Mouse (Mus musculus): ENCODE data around the gene C9. TPM values are rescaled to one million over a fixed set of nuclear protein-coding genes. Genes with fewer than 3 reads are reported as not detected.

The C9 gene
- polyA plus RNA-seq, 1 experiment from 2014 or later: not detected

Other genes with a start within 250 kb of the C9 start
- 27.8 and 37.4 TPM in 2 replicates for gene Dab2, start 145.5 kb upstream of the C9 start, polyA plus RNA-seq (2016; fragmentation: Nextera tagmentation; extraction: Ambion mirVana)
- 3.2 and 4.2 TPM in 2 replicates for gene Fyb, start 77.5 kb downstream of the C9 start, polyA plus RNA-seq (2016; fragmentation: Nextera tagmentation; extraction: Ambion mirVana)

All from forebrain, embryonic 12.5 days (tissue).